Mouse (Mus musculus): ENCODE results near the gene Dnmt1.
A peak's percentile ranks its signal among the peaks of the same experiment; 100 is the strongest.

The Dnmt1 gene

GRCm38 (mm10) chr9:20878041-20878709 lies 81.5 kb downstream of the Dnmt1 start:
- DNase-seq = peak; percentile 100

- no peak for DNase-seq
Measured at GRCm38 (mm10) chr9:20877118-20878040, 82.3 kb downstream of the Dnmt1 start.

GRCm38 (mm10) chr9:20876318-20877117 lies 83.2 kb downstream of the Dnmt1 start:
- no peak for DNase-seq

- no peak for DNase-seq
Measured at GRCm38 (mm10) chr9:20875021-20875790, 84.5 kb downstream of the Dnmt1 start.

- DNase-seq = no peak
Measured at GRCm38 (mm10) chr9:20873521-20873920, 86.2 kb downstream of the Dnmt1 start.

- DNase-seq = no peak
Measured at GRCm38 (mm10) chr9:20872991-20873390, 86.7 kb downstream of the Dnmt1 start.

- DNase-seq = no peak
Measured at GRCm38 (mm10) chr9:20870211-20871173, 89.2 kb downstream of the Dnmt1 start.

- DNase-seq = no peak
Measured at GRCm38 (mm10) chr9:20869246-20869645, 90.4 kb downstream of the Dnmt1 start.

- peak; percentile 67 for DNase-seq
Measured at GRCm38 (mm10) chr9:20868448-20869001, 91.2 kb downstream of the Dnmt1 start, which contains the start of gene A230050P20Rik. Gene A230050P20Rik (plus strand): TSS chr9:20868642.

- DNase-seq = no peak
Measured at GRCm38 (mm10) chr9:20866879-20867278, 92.8 kb downstream of the Dnmt1 start.

GRCm38 (mm10) chr9:20862225-20862624 lies 97.5 kb downstream of the Dnmt1 start:
- no peak for DNase-seq

GRCm38 (mm10) chr9:20861821-20862220 lies 97.9 kb downstream of the Dnmt1 start:
- DNase-seq = peak; percentile 73

GRCm38 (mm10) chr9:20859926-20860325 lies 99.8 kb downstream of the Dnmt1 start:
- DNase-seq = no peak

Data from thymus, postnatal 4 days (tissue).